Mouse (Mus musculus) telencephalon, adult 2 months (tissue): ENCODE results near the gene Ace2.

Experiments used
- DNase-seq: peaks from one replicate; pipeline ENCODE4 v3.0.0-alpha.2; 2011; ENCODE audit warnings: low read depth, low spot score

Ace2 gene

GRCm38 (mm10) chrX:164178856-164179255, 39.7 kb downstream of the Ace2 start:
- DNase-seq: no peak

GRCm38 (mm10) chrX:164179746-164180145, 40.6 kb downstream of the Ace2 start:
- peak; percentile 8 for DNase-seq

- peak; percentile 26 for DNase-seq
Observed at GRCm38 (mm10) chrX:164183844-164184243, 44.7 kb downstream of the Ace2 start.

- no peak for DNase-seq
Observed at GRCm38 (mm10) chrX:164189880-164190279, 50.7 kb downstream of the Ace2 start.

- DNase-seq: no peak
Observed at GRCm38 (mm10) chrX:164197679-164198078, 58.5 kb downstream of the Ace2 start.

- DNase-seq: no peak
Observed at GRCm38 (mm10) chrX:164200547-164200946, 61.4 kb downstream of the Ace2 start.

GRCm38 (mm10) chrX:164221989-164222388, 82.9 kb downstream of the Ace2 start:
- DNase-seq: no peak

GRCm38 (mm10) chrX:164233380-164233779, 94.2 kb downstream of the Ace2 start:
- no peak for DNase-seq
